Mouse (Mus musculus) mouse embryonic stem cell (cell line): Measurements from ENCODE around the gene Nms.

ENCODE experiments used
- in situ Hi-C, 2 experiments: fragments of 300-500 bp; cut with MboI; formaldehyde crosslinking; loops; 1 replicate in 1 of 2; 3 replicates in 1 of 2; pipeline ENCODE4 v1.14.3; 2019 to 2020; ENCODE audit warnings: low sequenced_read_pairs in 2 of 2, low pct_unique_long_range_greater_than_20kb in 1 of 2, mixed read lengths in 1 of 2; ENCODE audit not compliant: unreplicated experiment in 1 of 2

Nms gene

GRCm38 (mm10) chr1:38938849-38939248, at the start of gene Nms:
Gene Nms, plus strand, starts transcription at chr1:38939149.
- in situ Hi-C loops, result loop anchor here (10.0 kb wide), 1 partner anchor 74 kb away; no protein-coding TSS in a partner anchor

- in situ Hi-C loops, result no loop called here
Measured at GRCm38 (mm10) chr1:38891444-38891843, 47.5 kb upstream of the Nms start.

GRCm38 (mm10) chr1:38893081-38893480, 45.9 kb upstream of the Nms start:
- in situ Hi-C loops, result no loop called here

- in situ Hi-C loops, result no loop called here
Measured at GRCm38 (mm10) chr1:38897431-38898248, 41.3 kb upstream of the Nms start, which contains the start of gene Chst10. Gene Chst10, minus strand, starts transcription at chr1:38898161.

GRCm38 (mm10) chr1:38902571-38902970, 36.4 kb upstream of the Nms start:
- in situ Hi-C loops, result no loop called here

- in situ Hi-C loops, result no loop called here
Measured at GRCm38 (mm10) chr1:38903985-38904384, 35.0 kb upstream of the Nms start.

- in situ Hi-C loops, result no loop called here
Measured at GRCm38 (mm10) chr1:38928996-38929395, 10.0 kb upstream of the Nms start.

- in situ Hi-C loops, result no loop called here
Measured at GRCm38 (mm10) chr1:38929468-38929867, 9.5 kb upstream of the Nms start.

- in situ Hi-C loops, result loop anchor here (10.0 kb wide), 1 partner anchor 66 kb away; no protein-coding TSS in a partner anchor
Measured at GRCm38 (mm10) chr1:38930767-38931166, 8.2 kb upstream of the Nms start.

GRCm38 (mm10) chr1:38934668-38935067, 4.3 kb upstream of the Nms start:
- in situ Hi-C loops, result loop anchor here (10.0 kb wide), 1 partner anchor 70 kb away; no protein-coding TSS in a partner anchor

- in situ Hi-C loops, result loop anchor here (10.0 kb wide), 1 partner anchor 72 kb away; no protein-coding TSS in a partner anchor
Measured at GRCm38 (mm10) chr1:38936780-38937179, 2.2 kb upstream of the Nms start.

GRCm38 (mm10) chr1:38939608-38940007, 659 bp downstream of the Nms start:
- in situ Hi-C loops, result loop anchor here (10.0 kb wide), 1 partner anchor 75 kb away; no protein-coding TSS in a partner anchor

- in situ Hi-C loops, result no loop called here
Measured at GRCm38 (mm10) chr1:38956457-38956856, 17.5 kb downstream of the Nms start.

- in situ Hi-C loops, result no loop called here
Measured at GRCm38 (mm10) chr1:38969116-38969515, 30.2 kb downstream of the Nms start.

GRCm38 (mm10) chr1:38971712-38972111, 32.8 kb downstream of the Nms start:
- in situ Hi-C loops, result no loop called here

GRCm38 (mm10) chr1:38972986-38973592, 34.1 kb downstream of the Nms start:
- in situ Hi-C loops, result no loop called here

GRCm38 (mm10) chr1:38979953-38980352, 41.0 kb downstream of the Nms start:
- in situ Hi-C loops, result no loop called here

GRCm38 (mm10) chr1:38983870-38984269, 44.9 kb downstream of the Nms start:
- in situ Hi-C loops, result no loop called here

GRCm38 (mm10) chr1:38985308-38985707, 46.4 kb downstream of the Nms start, which contains the start of gene Pdcl3:
Gene Pdcl3, plus strand, starts transcription at chr1:38985608.
- in situ Hi-C loops, result no loop called here
